Comparison of ENCODE assay signal across 10 mouse cellular contexts in genomic region chr12:112328809-112329575, GRCm38 (mm10).
DNase-seq lines count a peak whose midpoint lies in the region; ATAC-seq lines count a peak whose summit lies in the region.
"Had no signal": no experiment of that assay in that cellular context is flagged by ENCODE, and none has a peak within 500 bp of the region (broad histone marks: within the 10 kb centered on the region; RNA-seq: fewer than 3 reads in every experiment).

No protein-coding gene starts in this region.

- WGBS in liver, embryonic 11.5 days, result 39% methylated on average over 8 of the region's 8 CpGs
- WGBS in embryonic facial prominence, embryonic 11.5 days, result 28% methylated on average over 8 of the region's 8 CpGs
- WGBS in intestine, embryonic 14.5 days, result 28% methylated on average over 8 of the region's 8 CpGs

- H3K27ac ChIP-seq in liver, embryonic 11.5 days (ENCODE audit: low read depth, low read length), result no peak overlapping the region
- 0 out of 2 replicates have a peak overlapping the region, but pooled peaks have one; percentile 10 for H3K27ac ChIP-seq in embryonic facial prominence, embryonic 11.5 days (replicated peaks; ENCODE audit: low read depth, low read length)
- no peak overlapping the region for H3K27ac ChIP-seq in intestine, embryonic 14.5 days (ENCODE audit: low read depth)
- H3K27ac ChIP-seq: heart, embryonic 15.5 days; lung, embryonic 15.5 days had no signal

- no peak overlapping the region for H3K4me2 ChIP-seq in liver, embryonic 11.5 days
- no peak overlapping the region for H3K4me2 ChIP-seq in embryonic facial prominence, embryonic 11.5 days (ENCODE audit: low read depth, low read length)
- no peak overlapping the region for H3K4me2 ChIP-seq in intestine, embryonic 14.5 days (ENCODE audit: low read length)
- H3K4me2 ChIP-seq: lung, embryonic 15.5 days had no signal

- H3K36me3 ChIP-seq in liver, embryonic 11.5 days (ENCODE audit: control insufficient read depth, insufficient read depth, low read length), result no peaks in the 10 kb centered on the region
- no peaks in the 10 kb centered on the region for H3K36me3 ChIP-seq in embryonic facial prominence, embryonic 11.5 days (replicated peaks; ENCODE audit: control insufficient read depth, insufficient read depth, low read depth, low read length)
- no peaks in the 10 kb centered on the region for H3K36me3 ChIP-seq in intestine, embryonic 14.5 days (ENCODE audit: control insufficient read depth, insufficient read depth, low read length)
- H3K36me3 ChIP-seq: heart, embryonic 15.5 days; lung, embryonic 15.5 days had no signal

- no peak for DNase-seq in liver, embryonic 11.5 days (ENCODE audit: low spot score)
- no peak for DNase-seq in liver
- peak; percentile 63 for DNase-seq in embryonic facial prominence, embryonic 11.5 days (ENCODE audit: low spot score)
- DNase-seq in intestine, embryonic 14.5 days (ENCODE audit: low spot score), result no peak
- DNase-seq in retina, embryonic 14.5 days (ENCODE audit: low spot score), result peak; percentile 58
- DNase-seq in adrenal gland, postnatal 14 days, result no peak
- DNase-seq in frontal cortex, postnatal 36 days (ENCODE audit: low spot score in 2 of 2), result no peak
- no peak for DNase-seq in adrenal gland, postnatal 25 days

- H3K4me1 ChIP-seq in liver, embryonic 11.5 days (replicated peaks; ENCODE audit: control insufficient read depth, insufficient read depth, low read length), result peaks cover 14% of the 10 kb centered on the region
- peaks cover 18% of the 10 kb centered on the region for H3K4me1 ChIP-seq in embryonic facial prominence, embryonic 11.5 days (ENCODE audit: control insufficient read depth, insufficient read depth, low read length)
- peaks cover 21% of the 10 kb centered on the region for H3K4me1 ChIP-seq in intestine, embryonic 14.5 days (replicated peaks; ENCODE audit: control insufficient read depth, insufficient read depth, low read length)

- H3K9me3 ChIP-seq in liver, embryonic 11.5 days (ENCODE audit: control insufficient read depth, low read length), result no peaks in the 10 kb centered on the region
- no peaks in the 10 kb centered on the region for H3K9me3 ChIP-seq in embryonic facial prominence, embryonic 11.5 days (replicated peaks; ENCODE audit: control insufficient read depth, low read length)
- no peaks in the 10 kb centered on the region for H3K9me3 ChIP-seq in intestine, embryonic 14.5 days (ENCODE audit: control insufficient read depth, low read length)
- H3K9me3 ChIP-seq: heart, embryonic 15.5 days; lung, embryonic 15.5 days had no signal

- H3K27me3 ChIP-seq in liver, embryonic 11.5 days (replicated peaks; ENCODE audit: control insufficient read depth, insufficient read depth, low read length), result peaks cover 2% of the 10 kb centered on the region; the same call in 1 of the 2 replicates
- no peaks in the 10 kb centered on the region for H3K27me3 ChIP-seq in embryonic facial prominence, embryonic 11.5 days (ENCODE audit: control insufficient read depth, insufficient read depth, low read length)
- no peaks in the 10 kb centered on the region for H3K27me3 ChIP-seq in intestine, embryonic 14.5 days (replicated peaks; ENCODE audit: control insufficient read depth, insufficient read depth, low read length)
- H3K27me3 ChIP-seq: lung, embryonic 15.5 days had no signal

- peak; percentile 33; the same call in 1 of the 2 replicates for ATAC-seq in liver, embryonic 11.5 days (replicated peaks; ENCODE audit: low FRiP score)
- ATAC-seq in embryonic facial prominence, embryonic 11.5 days (replicated peaks; ENCODE audit: insufficient number of reproducible peaks, low FRiP score, low TSS enrichment, low read depth), result no peak
- peak; percentile 22; the same call in 1 of the 2 replicates for ATAC-seq in intestine, embryonic 14.5 days (replicated peaks; ENCODE audit: low FRiP score, low TSS enrichment, low read depth)

- H3K4me3 ChIP-seq in liver, embryonic 11.5 days (ENCODE audit: low read depth, low read length), result no peak overlapping the region
- no peak overlapping the region for H3K4me3 ChIP-seq in embryonic facial prominence, embryonic 11.5 days (ENCODE audit: low read depth, low read length)
- H3K4me3 ChIP-seq in intestine, embryonic 14.5 days (ENCODE audit: low read depth, low read length), result no peak overlapping the region
- H3K4me3 ChIP-seq: heart, embryonic 15.5 days; lung, embryonic 15.5 days had no signal

- H3K9ac ChIP-seq in liver, embryonic 11.5 days (ENCODE audit: low read depth, low read length), result no peak overlapping the region
- H3K9ac ChIP-seq in embryonic facial prominence, embryonic 11.5 days (replicated peaks; ENCODE audit: low read length), result no peak overlapping the region
- no peak overlapping the region for H3K9ac ChIP-seq in intestine, embryonic 14.5 days (ENCODE audit: low read length)
- H3K9ac ChIP-seq: heart, embryonic 15.5 days; lung, embryonic 15.5 days had no signal

Comparison
In these comparisons a context has a peak if more than half of its experiments do, and no peak if none do; other contexts are left out.
1. DNase-seq: peak in embryonic facial prominence, embryonic 11.5 days (single experiment) and retina, embryonic 14.5 days (single experiment); none in liver, embryonic 11.5 days (single experiment), liver (single experiment), intestine, embryonic 14.5 days (single experiment), adrenal gland, postnatal 14 days (single experiment), frontal cortex, postnatal 36 days (0 of 2) and adrenal gland, postnatal 25 days (single experiment).